Mouse (Mus musculus) liver, embryonic 14.5 days (tissue): Measurements from ENCODE around the gene Asb7. TPM values are rescaled to one million over a fixed set of nuclear protein-coding genes. Genes with fewer than 3 reads are reported as not detected.
A peak's percentile ranks its signal among the peaks of the same experiment; 100 is the strongest.

Experiments used
- ATAC-seq: fragments of 200-750 bp; cut with Nextera tagmentation; 2 replicates; pipeline ENCODE4 v1.8.0; 2017; ENCODE audit warnings: moderate number of reproducible peaks, mild to moderate bottlenecking, moderate library complexity; ENCODE audit not compliant: insufficient read depth
- DNase-seq, 3 experiments: peaks; one replicate each; pipeline ENCODE4 v3.0.0-alpha.2; 2012 to 2013; ENCODE audit warnings: low read depth in 3 of 3, low spot score in 3 of 3
- H3K27ac ChIP-seq: fragments of 300-500 bp; sonication (generic); 2 replicates; pipeline ENCODE4 v1.5.1; 2014; ENCODE audit warnings: moderate library complexity, mild to moderate bottlenecking, control low read depth, inconsistent platforms
- H3K27me3 ChIP-seq: fragments of 300-500 bp; sonication (generic); 2 replicates; pipeline ENCODE4 v1.6.1; 2014; ENCODE audit warnings: mild to moderate bottlenecking, low read length, moderate library complexity; ENCODE audit not compliant: control insufficient read depth, insufficient read depth
- H3K36me3 ChIP-seq: fragments of 300-500 bp; sonication (generic); replicated peaks from 2 replicates; pipeline ENCODE4 v1.6.1; 2014; ENCODE audit warnings: low read depth; ENCODE audit not compliant: control insufficient read depth, insufficient read depth
- H3K4me1 ChIP-seq, 2 experiments: fragments of 200-500 bp in 1 of 2; fragments of 300-500 bp in 1 of 2; sonication (generic) in 1 of 2; replicated peaks; 2 replicates each; pipeline ENCODE4 v1.6.1; 2012 to 2014; ENCODE audit warnings: antibody characterized with exemption in 1 of 2, inconsistent platforms in 1 of 2, low read length in 1 of 2; ENCODE audit not compliant: control insufficient read depth in 2 of 2, insufficient read depth in 2 of 2
- H3K4me2 ChIP-seq: fragments of 300-500 bp; sonication (generic); 2 replicates; pipeline ENCODE4 v1.6.1; 2014; ENCODE audit warnings: low read depth, mild to moderate bottlenecking, control low read depth, moderate library complexity
- H3K4me3 ChIP-seq, 2 experiments: fragments of 200-500 bp in 1 of 2; fragments of 300-500 bp in 1 of 2; sonication (generic) in 1 of 2; 2 replicates each; pipeline ENCODE4 v1.5.1; 2012 to 2014; ENCODE audit warnings: low read depth in 2 of 2, low read length in 2 of 2, mild to moderate bottlenecking in 2 of 2, control low read depth in 1 of 2, inconsistent platforms in 1 of 2, moderate library complexity in 1 of 2; ENCODE audit not compliant: insufficient read depth in 1 of 2
- H3K9ac ChIP-seq: fragments of 300-500 bp; sonication (generic); replicated peaks from 2 replicates; pipeline ENCODE4 v1.6.1; 2014; ENCODE audit warnings: mild to moderate bottlenecking, control low read depth, moderate library complexity
- H3K9me3 ChIP-seq: fragments of 300-500 bp; sonication (generic); 2 replicates; pipeline ENCODE4 v1.6.1; 2016; ENCODE audit warnings: low read length, mixed read lengths; ENCODE audit not compliant: control insufficient read depth
- CTCF ChIP-seq: IDR thresholded peaks from 2 replicates; pipeline ENCODE4 v1.5.1; 2016; ENCODE audit warnings: antibody characterized with exemption, low read depth, control low read depth
- EP300 ChIP-seq: IDR thresholded peaks from 2 replicates; pipeline ENCODE4 v1.6.1; 2016; ENCODE audit warnings: antibody characterized with exemption, low read depth
- WGBS: fragments of 180-500 bp; shearing (Covaris S2); extraction: QIAGEN DNeasy Blood & Tissue Kit; methylation state at CpG from one replicate; pipeline ENCODE4 v1.1.7; 2014; ENCODE audit not compliant: insufficient replicate concordance; 5-methylcytosine and 5-hydroxymethylcytosine counted together
- polyA plus RNA-seq, 2 experiments: library from polyadenylated mRNA; depleted of rRNA in 1 of 2; stranded (reverse) in 1 of 2; unstranded in 1 of 2; fragments of >200 nt; fragmentation: Nextera tagmentation in 1 of 2; extraction: Ambion mirVana in 1 of 2; gene quantifications; 2 replicates each; pipeline versions ENCODE4 v1.2.1 to v1.2.3; 2012 to 2014

The Asb7 gene
- polyA plus RNA-seq, 2 experiments, result 1.8 to 3.2 TPM

- no peak overlapping the region for H3K27ac ChIP-seq
- H3K4me1 ChIP-seq, result no peaks in the 10 kb centered on the region
- H3K4me3 ChIP-seq, result no peak overlapping the region
- H3K36me3 ChIP-seq, result peaks cover 7% of the 10 kb centered on the region; the same call in 1 of the 2 replicates
- no peaks in the 10 kb centered on the region for H3K9me3 ChIP-seq
- H3K9ac ChIP-seq, result no peak overlapping the region
- H3K4me2 ChIP-seq, result no peak overlapping the region
- DNase-seq, result no peak
- ATAC-seq, result no peak
- H3K27me3 ChIP-seq, result no peaks in the 10 kb centered on the region
- no peak for TF ChIP-seq EP300
- no peak for TF ChIP-seq CTCF
- WGBS, result 74% methylated on average over 8 of the region's 8 CpGs
These were observed 28.4 kb downstream of the Asb7 start for GRCm38 (mm10) chr7:66660972-66661371.

DNA sequence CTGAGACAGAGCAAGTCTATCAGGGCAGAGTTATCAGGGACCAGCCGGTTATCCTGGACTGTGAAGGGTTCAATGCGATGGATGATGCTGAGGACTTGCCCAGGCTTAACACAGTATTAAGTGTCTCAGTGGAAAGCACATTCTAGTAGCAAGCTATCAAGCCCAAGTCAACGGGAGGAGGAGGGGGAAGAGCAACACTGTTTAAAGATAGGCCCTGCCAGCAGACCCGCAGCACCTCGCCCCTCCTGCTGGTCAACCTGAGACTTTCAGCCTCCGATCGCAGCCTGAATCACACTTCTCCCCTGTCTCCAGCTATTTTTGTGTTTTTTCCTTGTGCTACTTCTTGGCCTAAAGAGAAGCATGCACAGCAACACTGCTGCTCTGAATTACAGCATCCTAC is 29.1 kb downstream of the Asb7 start:
- ATAC-seq, result no peak
- Histone ChIP-seq H3K4me2 (no peak overlapping the region), H3K9me3 (no peaks in the 10 kb centered on the region), H3K4me3 (no peak overlapping the region), H3K9ac (no peak overlapping the region), H3K27me3 (no peaks in the 10 kb centered on the region), H3K36me3 (peaks cover 7% of the 10 kb centered on the region; the same call in 1 of the 2 replicates), H3K4me1 (no peaks in the 10 kb centered on the region), H3K27ac (no peak overlapping the region)
- 69% methylated on average over 7 of the region's 7 CpGs for WGBS
- DNase-seq, result no peak
- TF ChIP-seq CTCF (peak; percentile 15; the same call in 1 of the 2 replicates), EP300 (no peak)

DNA sequence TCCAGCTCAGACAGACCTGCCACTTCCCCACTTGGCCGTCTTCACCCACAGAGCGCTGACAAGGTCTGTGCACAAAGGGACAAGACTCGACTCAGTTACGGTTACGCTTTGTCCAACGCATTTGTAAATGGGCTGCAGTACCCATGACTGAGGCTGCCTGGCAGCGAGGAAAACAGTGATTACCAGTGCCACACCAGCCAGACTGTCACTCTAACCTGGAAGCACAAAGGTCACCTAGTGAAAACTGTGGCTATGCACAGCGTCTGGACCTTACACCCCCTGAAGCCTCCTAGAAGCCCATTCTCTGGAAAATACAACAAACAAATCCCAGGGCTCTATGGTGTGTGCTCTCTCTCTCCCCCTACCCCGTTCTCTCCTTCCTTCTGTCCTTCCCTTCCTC is 33.9 kb downstream of the Asb7 start:
- 80% methylated on average over 9 of the region's 9 CpGs for WGBS
- Histone ChIP-seq H3K36me3 (peaks cover 7% of the 10 kb centered on the region; the same call in 1 of the 2 replicates), H3K27me3 (no peaks in the 10 kb centered on the region), H3K4me2 (no peak overlapping the region), H3K4me1 (no peaks in the 10 kb centered on the region), H3K9ac (no peak overlapping the region), H3K27ac (no peak overlapping the region), H3K9me3 (no peaks in the 10 kb centered on the region), H3K4me3 (no peak overlapping the region)
- DNase-seq, result no peak
- no peak for TF ChIP-seq EP300
- no peak for TF ChIP-seq CTCF
- ATAC-seq, result no peak

DNA sequence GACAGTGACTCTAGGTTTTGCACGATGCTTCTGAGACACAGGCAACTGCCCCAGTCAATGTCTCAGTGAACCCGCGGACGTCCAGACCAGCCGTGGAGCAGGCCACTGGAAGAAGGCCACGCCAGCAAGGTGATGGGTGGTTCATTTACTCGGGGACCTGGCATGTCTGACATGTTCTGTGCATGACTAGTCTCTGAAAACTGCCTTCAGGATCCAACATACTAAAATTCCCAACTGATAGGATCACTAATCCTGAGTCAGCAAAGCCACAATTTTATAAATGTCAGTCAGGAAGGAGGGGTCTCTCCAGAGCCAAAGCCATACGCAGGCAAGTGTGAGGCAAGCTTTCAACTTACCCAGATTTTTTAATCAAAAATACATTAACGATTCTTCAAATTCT is 35.8 kb downstream of the Asb7 start:
- H3K9me3 ChIP-seq, result no peaks in the 10 kb centered on the region
- no peaks in the 10 kb centered on the region for H3K4me1 ChIP-seq
- DNase-seq (no peak), ATAC-seq (no peak)
- H3K4me3 ChIP-seq, result no peak overlapping the region
- no peaks in the 10 kb centered on the region for H3K36me3 ChIP-seq
- WGBS, result 76% methylated on average over 9 of the region's 9 CpGs
- no peak overlapping the region for H3K4me2 ChIP-seq
- H3K9ac ChIP-seq, result no peak overlapping the region
- no peaks in the 10 kb centered on the region for H3K27me3 ChIP-seq
- TF ChIP-seq EP300, result no peak
- no peak for TF ChIP-seq CTCF
- H3K27ac ChIP-seq, result no peak overlapping the region

- H3K36me3 ChIP-seq, result no peaks in the 10 kb centered on the region
These were observed 37.2 kb downstream of the Asb7 start for GRCm38 (mm10) chr7:66652216-66652615.

More at GRCm38 (mm10) chr7:66652216-66652615, 37.2 kb downstream of the Asb7 start:
- H3K4me1 ChIP-seq, result no peaks in the 10 kb centered on the region
- DNase-seq (peak in 1 of 3 experiments; percentile 6), ATAC-seq (0 out of 2 replicates have a peak, but pooled peaks have one; percentile 21)
- no peaks in the 10 kb centered on the region for H3K9me3 ChIP-seq
- H3K4me3 ChIP-seq, result no peak overlapping the region
- no peak overlapping the region for H3K27ac ChIP-seq
- no peaks in the 10 kb centered on the region for H3K27me3 ChIP-seq
- no peak overlapping the region for H3K4me2 ChIP-seq
- no peak for TF ChIP-seq CTCF
- TF ChIP-seq EP300, result no peak
- whole genome bisulfite sequencing, result 35% methylated on average over 4 of the region's 4 CpGs
- H3K9ac ChIP-seq, result no peak overlapping the region
